ENCODE assay signal across 9 mouse cellular contexts in the genomic region with DNA sequence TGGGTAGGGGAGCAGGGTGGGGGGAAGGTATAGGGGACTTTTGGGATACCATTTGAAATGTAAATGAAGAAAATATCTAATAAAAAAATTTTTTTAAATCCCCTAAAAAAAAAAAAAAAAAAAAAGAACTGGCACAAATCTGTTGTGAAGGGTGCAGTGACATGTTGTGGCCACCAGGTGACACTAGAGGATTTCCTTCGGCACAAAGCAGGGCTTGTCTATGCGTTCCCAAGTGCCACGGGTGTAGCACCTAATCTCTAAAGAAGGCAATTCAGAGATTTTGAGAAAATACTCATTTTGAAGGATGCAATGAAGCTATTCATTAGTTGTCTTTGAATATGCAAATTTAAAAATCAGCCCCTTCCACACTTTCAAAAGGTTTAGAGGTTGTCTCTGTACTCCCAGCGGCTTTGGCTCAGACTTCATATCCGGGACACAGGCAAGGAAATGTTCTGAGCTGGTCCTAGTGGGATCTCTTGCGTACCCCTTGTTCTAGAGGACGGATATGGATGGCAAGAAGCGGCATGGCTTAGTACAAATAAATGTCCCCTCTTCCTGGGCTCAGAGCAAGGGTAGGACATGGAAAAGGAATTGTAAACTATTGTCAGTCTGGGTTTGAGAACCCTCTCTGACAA. TPM values are rescaled to one million over a fixed set of nuclear protein-coding genes. Genes with fewer than 3 reads are reported as not detected.
DNase-seq lines count a peak whose midpoint lies in the region; ATAC-seq and TF ChIP-seq lines count a peak whose summit lies in the region.
"Had no signal": no experiment of that assay in that cellular context is flagged by ENCODE, and none has a peak within 500 bp of the region (broad histone marks: within the 10 kb centered on the region; RNA-seq: fewer than 3 reads in every experiment).

No protein-coding gene starts in this region.

- H3K9ac ChIP-seq in kidney, embryonic 16.5 days (replicated peaks; ENCODE audit: low read length) = no peak overlapping the region
- H3K9ac ChIP-seq in forebrain, embryonic 13.5 days = no peak overlapping the region
- no peak overlapping the region for H3K9ac ChIP-seq in hindbrain, postnatal 0 days (replicated peaks; ENCODE audit: low read length)
- no peak overlapping the region for H3K9ac ChIP-seq in midbrain, postnatal 0 days (replicated peaks; ENCODE audit: low read length, poor library complexity, severe bottlenecking)

- no peaks in the 10 kb centered on the region for H3K9me3 ChIP-seq in kidney, embryonic 16.5 days (ENCODE audit: low read length)
- H3K9me3 ChIP-seq in forebrain, embryonic 13.5 days (replicated peaks) = no peaks in the 10 kb centered on the region
- H3K9me3 ChIP-seq in hindbrain, postnatal 0 days (ENCODE audit: low read length) = no peaks in the 10 kb centered on the region
- H3K9me3 ChIP-seq in midbrain, postnatal 0 days (ENCODE audit: low read length) = no peaks in the 10 kb centered on the region

- 46% methylated on average over 8 of the region's 8 CpGs for WGBS in kidney, adult 2 months
- WGBS in kidney, embryonic 16.5 days = 43% methylated on average over 8 of the region's 8 CpGs
- WGBS in forebrain, embryonic 13.5 days = 46% methylated on average over 8 of the region's 8 CpGs
- 41% methylated on average over 8 of the region's 8 CpGs for WGBS in hindbrain, postnatal 0 days
- WGBS in midbrain, postnatal 0 days = 37% methylated on average over 8 of the region's 8 CpGs
- whole genome bisulfite sequencing in spleen, adult 2 months = 50% methylated on average over 8 of the region's 8 CpGs

- H3K36me3 ChIP-seq in kidney, adult 2 months (ENCODE audit: control insufficient read depth, insufficient read depth, low read length) = no peaks in the 10 kb centered on the region
- no peaks in the 10 kb centered on the region for H3K36me3 ChIP-seq in kidney, embryonic 16.5 days (ENCODE audit: insufficient read depth, low read length)
- no peaks in the 10 kb centered on the region for H3K36me3 ChIP-seq in forebrain, embryonic 13.5 days (ENCODE audit: poor library complexity, severe bottlenecking)
- H3K36me3 ChIP-seq in hindbrain, postnatal 0 days (ENCODE audit: insufficient read depth, low read length) = no peaks in the 10 kb centered on the region
- no peaks in the 10 kb centered on the region for H3K36me3 ChIP-seq in midbrain, postnatal 0 days (ENCODE audit: insufficient read depth, low read length)
- no peaks in the 10 kb centered on the region for H3K36me3 ChIP-seq in spleen, adult 2 months (ENCODE audit: control insufficient read depth, insufficient read depth, low read length)

- no peak for TF ChIP-seq POLR2A in kidney, adult 2 months (IDR thresholded peaks at IDR 0.05; ENCODE audit: low read depth, low read length)
- TF ChIP-seq POLR2A in spleen, adult 2 months (IDR thresholded peaks at IDR 0.05; ENCODE audit: low read depth, low read length) = no peak

- no peak for ATAC-seq in kidney, embryonic 16.5 days (ENCODE audit: low FRiP score, low TSS enrichment)
- ATAC-seq in forebrain, embryonic 13.5 days = peak; percentile 81
- ATAC-seq in hindbrain, postnatal 0 days = peak; percentile 79
- ATAC-seq in midbrain, postnatal 0 days (ENCODE audit: low FRiP score) = peak; percentile 74; the same call in 1 of the 2 replicates

- DNase-seq in kidney, adult 2 months = peak; percentile 71
- DNase-seq in brain, embryonic 18.5 days (ENCODE audit: low read depth, low spot score) = peak; percentile 54
- DNase-seq in hindbrain, postnatal 0 days (ENCODE audit: low spot score) = peak; percentile 91
- DNase-seq in left cerebral cortex, postnatal 36 days (ENCODE audit: low spot score in 2 of 2) = peak; percentile 46 to 58
- DNase-seq in midbrain, postnatal 0 days (ENCODE audit: low spot score) = peak; percentile 85
- DNase-seq in spleen, adult 2 months (ENCODE audit: low read depth in 1 of 2, low spot score in 2 of 2) = peak; percentile 23 to 49

- H3K27ac ChIP-seq in kidney, adult 2 months (ENCODE audit: insufficient read depth, low read depth, low read length) = no peak overlapping the region
- H3K27ac ChIP-seq in kidney, embryonic 16.5 days (ENCODE audit: low read length) = no peak overlapping the region
- H3K27ac ChIP-seq in forebrain, embryonic 13.5 days = no peak overlapping the region
- no peak overlapping the region for H3K27ac ChIP-seq in hindbrain, postnatal 0 days
- peak overlapping the region; percentile 21; the same call in 1 of the 2 replicates for H3K27ac ChIP-seq in midbrain, postnatal 0 days (ENCODE audit: low read depth, low read length)
- no peak overlapping the region for H3K27ac ChIP-seq in spleen, adult 2 months (ENCODE audit: insufficient read depth, low read length)
- H3K27ac ChIP-seq: macrophage had no signal

- H3K4me2 ChIP-seq in kidney, embryonic 16.5 days (replicated peaks; ENCODE audit: low read depth, low read length) = no peak overlapping the region
- H3K4me2 ChIP-seq in forebrain, embryonic 13.5 days = no peak overlapping the region
- no peak overlapping the region for H3K4me2 ChIP-seq in hindbrain, postnatal 0 days (ENCODE audit: low read depth, low read length)
- H3K4me2 ChIP-seq in midbrain, postnatal 0 days (ENCODE audit: low read depth, low read length, poor library complexity, severe bottlenecking) = no peak overlapping the region

- intact Hi-C loops in left cerebral cortex, postnatal 36 days (cut with DNase I) = loop anchor here (1.0 kb wide), 2 partner anchors 349 to 403 kb away; no protein-coding TSS in a partner anchor

- no peaks in the 10 kb centered on the region for H3K4me1 ChIP-seq in kidney, adult 2 months (ENCODE audit: control insufficient read depth, insufficient read depth, low read length)
- 0 out of 2 replicates have a peak, but pooled peaks cover 3% of the 10 kb centered on the region for H3K4me1 ChIP-seq in kidney, embryonic 16.5 days (ENCODE audit: insufficient read depth, low read length)
- no peaks in the 10 kb centered on the region for H3K4me1 ChIP-seq in forebrain, embryonic 13.5 days
- H3K4me1 ChIP-seq in hindbrain, postnatal 0 days (ENCODE audit: insufficient read depth, low read length) = no peaks in the 10 kb centered on the region; the same call in 1 of the 2 replicates
- H3K4me1 ChIP-seq in midbrain, postnatal 0 days (ENCODE audit: insufficient read depth, low read length) = no peaks in the 10 kb centered on the region
- no peaks in the 10 kb centered on the region for H3K4me1 ChIP-seq in spleen, adult 2 months (ENCODE audit: control insufficient read depth, insufficient read depth, insufficient read length)

- TF ChIP-seq CTCF in kidney, adult 2 months (conservative IDR thresholded peaks at IDR 0.05; ENCODE audit: insufficient read depth, insufficient read length, low read depth, low read length) = peak; percentile 91
- TF ChIP-seq CTCF in hindbrain, postnatal 0 days (IDR thresholded peaks at IDR 0.05; ENCODE audit: low read depth) = peak; percentile 92
- TF ChIP-seq CTCF in midbrain, postnatal 0 days (IDR thresholded peaks at IDR 0.05) = peak; percentile 92
- peak; percentile 84; the same call in 1 of the 2 replicates for TF ChIP-seq CTCF in spleen, adult 2 months (IDR thresholded peaks at IDR 0.05; ENCODE audit: extremely low read depth, insufficient read depth, insufficient read length, insufficient replicate concordance)

- H3K4me3 ChIP-seq in kidney, adult 2 months (ENCODE audit: insufficient read depth, low read depth, low read length) = no peak overlapping the region
- no peak overlapping the region for H3K4me3 ChIP-seq in kidney, embryonic 16.5 days (ENCODE audit: low read length)
- no peak overlapping the region for H3K4me3 ChIP-seq in forebrain, embryonic 13.5 days
- no peak overlapping the region for H3K4me3 ChIP-seq in hindbrain, postnatal 0 days (ENCODE audit: low read length)
- no peak overlapping the region for H3K4me3 ChIP-seq in midbrain, postnatal 0 days (ENCODE audit: low read depth, low read length)
- H3K4me3 ChIP-seq in spleen, adult 2 months (ENCODE audit: extremely low read depth, insufficient read depth, insufficient read length) = no peak overlapping the region

- no peaks in the 10 kb centered on the region for H3K27me3 ChIP-seq in kidney, adult 2 months (replicated peaks; ENCODE audit: control insufficient read depth, insufficient read depth, low read length)
- no peaks in the 10 kb centered on the region for H3K27me3 ChIP-seq in kidney, embryonic 16.5 days (ENCODE audit: insufficient read depth, low read length)
- peaks cover 12% of the 10 kb centered on the region; the same call in 1 of the 2 replicates for H3K27me3 ChIP-seq in forebrain, embryonic 13.5 days
- H3K27me3 ChIP-seq in hindbrain, postnatal 0 days (ENCODE audit: insufficient read depth, low read length) = no peaks in the 10 kb centered on the region
- H3K27me3 ChIP-seq in midbrain, postnatal 0 days (ENCODE audit: insufficient read depth, low read length) = no peaks in the 10 kb centered on the region
- H3K27me3 ChIP-seq in spleen, adult 2 months (ENCODE audit: control insufficient read depth, insufficient read depth, low read length) = no peaks in the 10 kb centered on the region

RNA-seq across cellular contexts. Expression of gene Masp1, which starts 29.8 kb away (rescaled TPM):
- 2.6 TPM in 2 replicates for polyA plus RNA-seq in kidney, adult 2 months (2012; rRNA removed)
- polyA plus RNA-seq in kidney, embryonic 16.5 days (2015; fragmentation: Nextera tagmentation; extraction: Ambion mirVana) = 7.6 and 8.0 TPM in 2 replicates
- 53.5 and 55.9 TPM in 2 replicates for polyA plus RNA-seq in forebrain, embryonic 13.5 days (2015; fragmentation: Nextera tagmentation; extraction: Ambion mirVana)
- total RNA-seq in hindbrain, postnatal 0 days (2014; rRNA removed) = 24.7 and 34.8 TPM in 2 replicates
- polyA plus RNA-seq in hindbrain, postnatal 0 days (2015; fragmentation: Nextera tagmentation; extraction: Ambion mirVana) = 21.4 and 21.9 TPM in 2 replicates
- 10 to 100 TPM; 14.2 to 16.9 TPM for total RNA-seq in left cerebral cortex, postnatal 36 days (2021)
- total RNA-seq in midbrain, postnatal 0 days (2014; rRNA removed) = 29.7 and 32.8 TPM in 2 replicates
- 21.4 and 22.6 TPM in 2 replicates for polyA plus RNA-seq in midbrain, postnatal 0 days (2015; fragmentation: Nextera tagmentation; extraction: Ambion mirVana)
- polyA plus RNA-seq in spleen, adult 2 months (2012; rRNA removed) = 0.12 and 0.27 TPM in 2 replicates

RNA-seq across cellular contexts. Expression of gene Rtp4, which starts 30.4 kb away (rescaled TPM):
- 14.4 and 21.6 TPM in 2 replicates for polyA plus RNA-seq in kidney, adult 2 months (2012; rRNA removed)
- polyA plus RNA-seq in kidney, embryonic 16.5 days (2015; fragmentation: Nextera tagmentation; extraction: Ambion mirVana) = 6.7 and 8.4 TPM in 2 replicates
- polyA plus RNA-seq in forebrain, embryonic 13.5 days (2015; fragmentation: Nextera tagmentation; extraction: Ambion mirVana) = 2.3 and 3.3 TPM in 2 replicates
- 4.7 and 11.7 TPM in 2 replicates for total RNA-seq in hindbrain, postnatal 0 days (2014; rRNA removed)
- polyA plus RNA-seq in hindbrain, postnatal 0 days (2015; fragmentation: Nextera tagmentation; extraction: Ambion mirVana) = 8.6 and 9.9 TPM in 2 replicates
- total RNA-seq in left cerebral cortex, postnatal 36 days (2021) = 1 to 10 TPM; 1.9 TPM
- 8.4 and 12.1 TPM in 2 replicates for total RNA-seq in midbrain, postnatal 0 days (2014; rRNA removed)
- 6.3 and 8.8 TPM in 2 replicates for polyA plus RNA-seq in midbrain, postnatal 0 days (2015; fragmentation: Nextera tagmentation; extraction: Ambion mirVana)
- 16.7 and 18.2 TPM in 2 replicates for polyA plus RNA-seq in spleen, adult 2 months (2012; rRNA removed)

Comparison
In these comparisons a context has a peak if more than half of its experiments do, and no peak if none do; other contexts are left out.
1. DNase-seq: peak in every context shown above with its lines; median percentile 91 in hindbrain, postnatal 0 days; 85 in midbrain, postnatal 0 days; 71 in kidney, adult 2 months; 54 in brain, embryonic 18.5 days; 52 in left cerebral cortex, postnatal 36 days; 36 in spleen, adult 2 months.